Mouse (Mus musculus): ENCODE results near the gene Hk3. TPM values are rescaled to one million over a fixed set of nuclear protein-coding genes. Genes with fewer than 3 reads are reported as not detected.

Hk3 gene
- polyA plus RNA-seq, 1 experiment, result not detected

- no peak overlapping the region for H3K4me3 ChIP-seq (ENCODE audit: low read depth, low read length)
- H3K4me1 ChIP-seq (ENCODE audit: control insufficient read depth, insufficient read depth, low read length), result peaks cover 6% of the 10 kb centered on the region
- H3K36me3 ChIP-seq (ENCODE audit: control insufficient read depth, insufficient read depth, low read length, poor library complexity, severe bottlenecking), result no peaks in the 10 kb centered on the region
- no peaks in the 10 kb centered on the region for H3K9me3 ChIP-seq (replicated peaks; ENCODE audit: control insufficient read depth, insufficient read depth, low read length, poor library complexity, severe bottlenecking)
- no peak overlapping the region for H3K27ac ChIP-seq (ENCODE audit: insufficient read depth, low read length)
- H3K27me3 ChIP-seq (ENCODE audit: control insufficient read depth, insufficient read depth, low read length, poor library complexity, severe bottlenecking), result no peaks in the 10 kb centered on the region
- no peak overlapping the region for H3K9ac ChIP-seq (ENCODE audit: low read depth, poor library complexity, severe bottlenecking)
- TF ChIP-seq POLR2A (IDR thresholded peaks at IDR 0.05; ENCODE audit: insufficient read depth, low read length) (no peak), EP300 (IDR thresholded peaks at IDR 0.05; ENCODE audit: insufficient read depth, low read depth, low read length) (no peak), CTCF (IDR thresholded peaks at IDR 0.05; ENCODE audit: low read depth, low read length) (no peak)
Measured at GRCm38 (mm10) chr13:55017898-55018599, 3.1 kb downstream of the Hk3 start.

GRCm38 (mm10) chr13:55017154-55017897, 3.9 kb downstream of the Hk3 start:
- no peak overlapping the region for H3K4me3 ChIP-seq (ENCODE audit: low read depth, low read length)
- TF ChIP-seq CTCF (IDR thresholded peaks at IDR 0.05; ENCODE audit: low read depth, low read length), result no peak
- TF ChIP-seq POLR2A (IDR thresholded peaks at IDR 0.05; ENCODE audit: insufficient read depth, low read length), result no peak
- TF ChIP-seq EP300 (IDR thresholded peaks at IDR 0.05; ENCODE audit: insufficient read depth, low read depth, low read length), result no peak
- H3K9me3 ChIP-seq (replicated peaks; ENCODE audit: control insufficient read depth, insufficient read depth, low read length, poor library complexity, severe bottlenecking), result no peaks in the 10 kb centered on the region

GRCm38 (mm10) chr13:55014451-55014850, 6.7 kb downstream of the Hk3 start:
- Histone ChIP-seq H3K4me3 (ENCODE audit: low read depth, low read length) (no peak overlapping the region), H3K9ac (ENCODE audit: low read depth, poor library complexity, severe bottlenecking) (no peak overlapping the region), H3K9me3 (replicated peaks; ENCODE audit: control insufficient read depth, insufficient read depth, low read length, poor library complexity, severe bottlenecking) (no peaks in the 10 kb centered on the region), H3K36me3 (ENCODE audit: control insufficient read depth, insufficient read depth, low read length, poor library complexity, severe bottlenecking) (no peaks in the 10 kb centered on the region), H3K4me1 (ENCODE audit: control insufficient read depth, insufficient read depth, low read length) (no peaks in the 10 kb centered on the region), H3K27ac (ENCODE audit: insufficient read depth, low read length) (no peak overlapping the region), H3K27me3 (ENCODE audit: control insufficient read depth, insufficient read depth, low read length, poor library complexity, severe bottlenecking) (no peaks in the 10 kb centered on the region)
- TF ChIP-seq POLR2A (IDR thresholded peaks at IDR 0.05; ENCODE audit: insufficient read depth, low read length) (no peak), CTCF (IDR thresholded peaks at IDR 0.05; ENCODE audit: low read depth, low read length) (no peak), EP300 (IDR thresholded peaks at IDR 0.05; ENCODE audit: insufficient read depth, low read depth, low read length) (no peak)

More at GRCm38 (mm10) chr13:55017154-55017897, 3.9 kb downstream of the Hk3 start:
- Histone ChIP-seq H3K36me3 (ENCODE audit: control insufficient read depth, insufficient read depth, low read length, poor library complexity, severe bottlenecking) (no peaks in the 10 kb centered on the region), H3K27ac (ENCODE audit: insufficient read depth, low read length) (no peak overlapping the region), H3K27me3 (ENCODE audit: control insufficient read depth, insufficient read depth, low read length, poor library complexity, severe bottlenecking) (no peaks in the 10 kb centered on the region), H3K4me1 (ENCODE audit: control insufficient read depth, insufficient read depth, low read length) (no peaks in the 10 kb centered on the region), H3K9ac (ENCODE audit: low read depth, poor library complexity, severe bottlenecking) (no peak overlapping the region)

- Histone ChIP-seq H3K4me1 (ENCODE audit: control insufficient read depth, insufficient read depth, low read length) (no peaks in the 10 kb centered on the region), H3K9ac (ENCODE audit: low read depth, poor library complexity, severe bottlenecking) (no peak overlapping the region), H3K27me3 (ENCODE audit: control insufficient read depth, insufficient read depth, low read length, poor library complexity, severe bottlenecking) (no peaks in the 10 kb centered on the region), H3K9me3 (replicated peaks; ENCODE audit: control insufficient read depth, insufficient read depth, low read length, poor library complexity, severe bottlenecking) (no peaks in the 10 kb centered on the region), H3K4me3 (ENCODE audit: low read depth, low read length) (no peak overlapping the region), H3K27ac (ENCODE audit: insufficient read depth, low read length) (no peak overlapping the region), H3K36me3 (ENCODE audit: control insufficient read depth, insufficient read depth, low read length, poor library complexity, severe bottlenecking) (no peaks in the 10 kb centered on the region)
- TF ChIP-seq POLR2A (IDR thresholded peaks at IDR 0.05; ENCODE audit: insufficient read depth, low read length), result no peak
- TF ChIP-seq EP300 (IDR thresholded peaks at IDR 0.05; ENCODE audit: insufficient read depth, low read depth, low read length), result no peak
- TF ChIP-seq CTCF (IDR thresholded peaks at IDR 0.05; ENCODE audit: low read depth, low read length), result no peak
Measured at GRCm38 (mm10) chr13:55013702-55014344, 7.4 kb downstream of the Hk3 start.

- no peaks in the 10 kb centered on the region for H3K4me1 ChIP-seq (ENCODE audit: control insufficient read depth, insufficient read depth, low read length)
- no peaks in the 10 kb centered on the region for H3K9me3 ChIP-seq (replicated peaks; ENCODE audit: control insufficient read depth, insufficient read depth, low read length, poor library complexity, severe bottlenecking)
- H3K27ac ChIP-seq (ENCODE audit: insufficient read depth, low read length), result no peak overlapping the region
- no peaks in the 10 kb centered on the region for H3K27me3 ChIP-seq (ENCODE audit: control insufficient read depth, insufficient read depth, low read length, poor library complexity, severe bottlenecking)
- H3K4me3 ChIP-seq (ENCODE audit: low read depth, low read length), result peak overlapping the region; percentile 55
- H3K9ac ChIP-seq (ENCODE audit: low read depth, poor library complexity, severe bottlenecking), result no peak overlapping the region
- no peak for TF ChIP-seq EP300 (IDR thresholded peaks at IDR 0.05; ENCODE audit: insufficient read depth, low read depth, low read length)
- TF ChIP-seq CTCF (IDR thresholded peaks at IDR 0.05; ENCODE audit: low read depth, low read length), result no peak
- no peak for TF ChIP-seq POLR2A (IDR thresholded peaks at IDR 0.05; ENCODE audit: insufficient read depth, low read length)
- no peaks in the 10 kb centered on the region for H3K36me3 ChIP-seq (ENCODE audit: control insufficient read depth, insufficient read depth, low read length, poor library complexity, severe bottlenecking)
Measured at GRCm38 (mm10) chr13:55011981-55012478, 9.2 kb downstream of the Hk3 start.
